Mouse (Mus musculus) E14TG2a.4 (cell line): ENCODE data around the gene Ctnnbl1.

Source experiments
- CTCF ChIP-seq: conservative IDR thresholded peaks from 2 replicates; pipeline ENCODE4 v1.5.1; 2014; ENCODE audit warnings: low read length
- NANOG ChIP-seq: IDR thresholded peaks from 2 replicates; pipeline ENCODE4 v1.6.1; 2014; ENCODE audit warnings: borderline replicate concordance, low read length, mixed read lengths
- POU5F1 ChIP-seq: IDR thresholded peaks from 2 replicates; pipeline ENCODE4 v1.6.1; 2014; ENCODE audit warnings: low read length, borderline replicate concordance

- TF ChIP-seq CTCF (no peak), NANOG (no peak), POU5F1 (no peak)
Observed at GRCm38 (mm10) chr2:157692365-157692932, 44.8 kb upstream of the Ctnnbl1 start.
